Mouse (Mus musculus) adrenal gland, postnatal 25 days (tissue): ENCODE results near the gene Pon3. TPM values are rescaled to one million over a fixed set of nuclear protein-coding genes. Genes with fewer than 3 reads are reported as not detected.

Experiments
- DNase-seq: peaks from one replicate; pipeline ENCODE4 v3.0.0; 2021; ENCODE audit warnings: mixed read lengths
- long read RNA-seq: library from polyadenylated mRNA; stranded (forward); transcript quantifications from one replicate; pipeline ENCODE4 v2.0.0, GENCODE M21; 2021
- total RNA-seq: library from RNA; stranded (reverse); gene quantifications from 2 replicates; pipeline ENCODE4 v1.2.3, GENCODE M21; 2021

The Pon3 gene
- 168 and 180 TPM in 2 replicates for total RNA-seq
- long read RNA-seq, transcript Pon3-201 (9 exons, 1,837 nt), result major isoform, 21 of 44 reads
- long read RNA-seq, transcript Pon3-204 (5 exons, 921 nt), result minor isoform, 7 of 44 reads
- long read RNA-seq, partial matches to known transcripts, result 4 of 44 reads
- long read RNA-seq, other reads (novel, unspliced or antisense), result 12 of 44 reads

GRCm38 (mm10) chr6:5255722-5256451, at the start of gene Pon3:
Gene Pon3, minus strand, starts transcription at chr6:5256286.
- DNase-seq, result peak; percentile 77

DNA sequence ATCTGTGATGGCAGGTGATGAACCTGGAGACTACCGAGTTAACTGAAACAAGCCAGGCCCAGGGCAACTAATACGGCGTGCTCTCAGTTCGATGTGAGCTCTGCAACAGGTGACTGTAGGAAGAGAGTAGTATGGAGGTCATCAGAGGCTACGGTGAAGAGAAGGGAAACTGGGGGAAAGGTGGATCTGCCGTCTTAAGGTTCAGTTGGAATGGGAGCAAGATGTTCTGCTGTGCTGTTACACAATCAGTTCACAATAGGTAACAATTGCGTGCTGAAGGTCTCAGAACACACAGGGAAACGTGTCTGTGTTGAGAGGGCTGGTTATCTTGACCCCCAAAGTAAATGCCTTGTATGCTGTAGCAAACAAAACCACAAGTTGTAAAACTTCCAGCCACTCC, 48.9 kb upstream of the Pon3 start:
- DNase-seq, result no peak

- no peak for DNase-seq
Observed at GRCm38 (mm10) chr6:5300629-5301028, 44.5 kb upstream of the Pon3 start.

GRCm38 (mm10) chr6:5299561-5299960, 43.5 kb upstream of the Pon3 start:
- DNase-seq, result no peak

DNA sequence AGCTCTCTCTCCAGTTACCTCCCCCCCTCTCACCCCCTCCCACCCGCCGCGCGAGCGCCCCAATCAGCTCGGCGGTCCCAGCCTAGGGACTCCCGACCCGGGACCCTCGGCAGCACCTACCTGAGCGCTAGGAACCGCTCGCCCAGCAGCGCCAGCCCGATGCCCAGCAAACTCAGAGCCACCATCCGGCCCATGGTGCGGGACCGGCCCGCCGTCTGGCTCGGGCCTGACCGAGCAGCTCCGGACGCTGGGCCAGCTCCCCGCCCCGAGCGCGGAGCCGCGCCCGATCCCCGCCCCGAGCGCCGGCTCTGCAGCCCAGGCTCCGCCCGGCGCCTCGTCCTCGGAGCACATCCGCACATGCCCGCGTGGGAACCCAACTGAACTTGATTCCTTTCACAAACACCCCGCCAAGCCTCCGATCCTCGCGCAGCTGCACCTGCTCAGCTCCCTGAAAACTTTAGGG, 42.0 kb upstream of the Pon3 start, which contains the start of gene Pon2:
Gene Pon2 (minus strand): TSS at position 364 of the 463 bp plus-strand sequence.
- peak; percentile 85 for DNase-seq

DNA sequence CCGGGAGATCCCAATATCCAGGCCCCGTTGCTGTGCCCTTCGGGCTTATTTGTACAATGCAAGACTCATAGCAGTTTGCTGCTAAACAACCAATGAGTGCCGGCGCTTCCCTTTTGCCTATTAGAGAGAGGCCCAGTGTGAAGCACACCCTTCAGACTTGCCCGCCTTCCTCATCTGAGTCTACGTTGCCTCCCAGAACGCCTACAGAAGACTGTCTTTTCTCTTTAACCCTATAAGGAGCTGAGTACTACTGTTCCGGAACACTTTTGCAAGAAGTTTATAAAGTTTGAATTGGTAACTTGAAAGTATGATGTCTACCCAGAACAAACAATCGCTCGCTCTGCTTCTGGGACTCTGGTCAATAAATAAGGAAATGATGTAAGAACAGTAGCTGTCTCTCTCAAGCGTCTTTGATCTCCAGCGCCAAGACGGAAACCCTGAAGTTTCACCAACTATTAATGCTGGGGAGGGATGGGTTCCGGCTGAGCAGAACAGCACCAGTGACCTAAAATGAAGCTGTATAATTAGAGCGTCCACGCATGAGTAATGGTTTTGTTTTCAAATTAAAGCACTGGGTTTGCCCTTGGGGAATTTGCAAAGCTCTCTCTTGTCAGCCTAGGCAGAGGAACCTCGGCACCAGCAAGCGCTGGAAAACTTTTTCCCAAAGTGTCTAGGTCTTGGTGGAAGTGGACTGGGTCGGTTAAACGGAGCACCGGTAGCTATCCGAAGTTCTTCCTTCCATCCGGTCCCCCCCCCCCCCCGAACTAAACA, 41.4 kb upstream of the Pon3 start:
- peak; percentile 52 for DNase-seq

- no peak for DNase-seq
Observed at GRCm38 (mm10) chr6:5296067-5296466, 40.0 kb upstream of the Pon3 start.

- no peak for DNase-seq
Observed at GRCm38 (mm10) chr6:5294659-5295449, 38.8 kb upstream of the Pon3 start.

DNA sequence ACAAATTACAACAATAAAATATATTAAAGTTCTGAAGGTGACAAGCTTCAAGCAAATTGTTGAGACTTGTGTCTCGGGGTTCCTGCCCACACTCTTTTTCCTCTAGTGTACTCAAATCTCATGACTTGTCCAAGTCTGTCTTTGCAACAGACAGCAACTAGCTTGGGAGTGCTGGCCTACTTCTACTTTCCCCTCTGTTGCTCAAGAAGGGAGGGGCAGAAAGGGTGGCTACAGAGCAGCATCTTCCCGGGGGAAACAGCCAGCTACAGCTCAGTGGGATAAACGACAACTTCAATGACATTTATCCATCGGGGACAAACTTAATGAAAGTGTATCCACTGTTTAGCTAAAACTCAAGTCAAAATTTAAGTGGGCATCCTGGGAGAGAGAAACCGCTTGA, 36.8 kb upstream of the Pon3 start:
- no peak for DNase-seq

- no peak for DNase-seq
Observed at GRCm38 (mm10) chr6:5291450-5291849, 35.4 kb upstream of the Pon3 start.

DNA sequence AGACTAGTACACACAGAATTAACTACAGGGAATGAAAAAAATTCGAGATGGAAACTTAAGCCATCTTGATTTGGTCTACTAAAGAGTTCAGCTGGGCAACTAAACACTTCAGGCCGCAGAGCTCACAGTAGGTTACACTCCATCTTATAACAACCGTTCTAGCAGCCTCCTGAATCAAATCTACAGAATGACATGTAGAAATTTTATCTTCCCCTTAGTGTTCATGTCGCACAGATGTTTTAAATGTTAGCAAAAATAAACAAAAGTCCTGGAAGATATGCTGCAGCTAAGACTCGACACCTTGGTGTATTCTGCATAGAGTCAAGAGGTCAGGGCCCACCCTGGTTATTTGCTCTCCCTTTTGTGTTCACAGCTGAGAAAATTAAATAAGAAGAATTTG, 31.8 kb upstream of the Pon3 start:
- DNase-seq, result no peak

GRCm38 (mm10) chr6:5287392-5287791, 31.3 kb upstream of the Pon3 start:
- no peak for DNase-seq

DNA sequence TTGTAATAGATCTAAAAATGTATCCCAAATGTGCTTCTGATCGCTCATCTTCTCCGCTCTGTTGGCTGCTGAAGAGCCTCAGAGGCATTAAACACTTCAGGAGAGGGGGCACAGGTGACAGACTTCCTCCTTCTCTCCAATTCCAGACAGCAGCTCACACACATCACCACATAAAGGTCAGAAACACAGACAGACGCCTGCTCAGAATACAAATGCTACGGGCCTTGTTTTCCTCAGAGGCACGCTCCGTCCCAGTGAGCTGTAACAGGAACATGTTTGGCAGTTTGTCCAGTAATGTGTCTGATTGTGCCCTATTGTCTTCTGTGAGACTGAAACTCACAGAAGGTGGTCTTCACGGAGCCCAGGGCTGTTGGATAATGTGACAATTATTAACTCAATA, 26.3 kb upstream of the Pon3 start:
- no peak for DNase-seq

- DNase-seq, result no peak
Observed at GRCm38 (mm10) chr6:5280576-5281305, 24.7 kb upstream of the Pon3 start.

- no peak for DNase-seq
Observed at GRCm38 (mm10) chr6:5277972-5278371, 21.9 kb upstream of the Pon3 start.

- no peak for DNase-seq
Observed at GRCm38 (mm10) chr6:5269641-5270040, 13.6 kb upstream of the Pon3 start.

GRCm38 (mm10) chr6:5264793-5265192, 8.7 kb upstream of the Pon3 start:
- no peak for DNase-seq

- no peak for DNase-seq
Observed at GRCm38 (mm10) chr6:5263250-5263999, 7.3 kb upstream of the Pon3 start.

GRCm38 (mm10) chr6:5262322-5263249, 6.5 kb upstream of the Pon3 start:
- DNase-seq, result no peak

DNA sequence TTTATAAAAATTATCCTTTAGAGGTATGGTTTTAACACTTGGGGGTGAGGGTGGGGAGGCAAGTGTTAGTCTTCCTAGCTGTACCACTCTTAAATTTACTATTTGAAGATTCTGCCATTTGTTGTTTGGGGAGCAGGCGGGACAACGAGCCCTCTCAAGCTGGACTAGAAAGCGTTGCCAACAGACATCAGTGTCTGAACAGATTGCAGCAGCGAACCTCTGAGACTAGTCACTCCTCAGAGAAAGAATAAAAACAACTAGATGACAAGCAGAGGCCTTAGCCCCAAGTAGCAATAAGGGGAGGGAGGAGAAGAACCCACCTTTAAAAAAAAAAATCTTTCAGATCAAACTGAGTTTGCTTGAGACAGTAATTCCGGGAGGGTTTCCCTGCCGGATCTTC, 795 bp downstream of the Pon3 start:
- DNase-seq, result no peak
